Mouse (Mus musculus) heart, postnatal 10 days (tissue): ENCODE measurements around the gene Negr1. TPM values are rescaled to one million over a fixed set of nuclear protein-coding genes. Genes with fewer than 3 reads are reported as not detected.

Experiments
- DNase-seq, 2 experiments: peaks; one replicate each; pipeline ENCODE4 v3.0.0; 2021
- intact Hi-C: fragments of 180-260 bp; cut with DNase I; formaldehyde crosslinking; loops from one replicate; pipeline ENCODE4 v1.15.1; 2025
- total RNA-seq, 2 experiments: library from RNA; stranded (reverse); gene quantifications; 2 replicates each; pipeline ENCODE4 v1.2.3; 2021

The Negr1 gene
- total RNA-seq, 2 experiments from 2014 or later, result 1.9 to 3.3 TPM

- DNase-seq, result no peak
- intact Hi-C loops, result no loop called here
These were observed 631.5 kb downstream of the Negr1 start for GRCm38 (mm10) chr3:157193141-157193540.

DNA sequence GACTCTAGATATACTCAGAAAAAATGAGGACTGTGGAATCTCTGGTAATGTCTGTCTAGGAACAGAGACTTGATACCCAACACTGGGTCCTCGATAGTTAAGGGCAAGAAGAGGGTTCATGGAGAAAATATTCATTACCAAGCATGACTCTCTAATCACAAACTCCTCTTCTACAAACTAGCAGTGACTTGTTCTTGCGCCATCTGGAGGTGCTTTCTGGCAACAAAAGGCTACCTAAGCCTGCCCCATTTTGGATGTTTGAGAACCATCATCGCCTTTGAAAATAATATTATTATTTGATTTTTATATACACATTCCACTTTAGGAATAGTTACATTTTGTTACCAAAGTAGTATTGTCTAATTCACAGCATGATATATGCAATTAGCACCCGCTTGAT, 637.1 kb downstream of the Negr1 start:
- DNase-seq, result no peak
- intact Hi-C loops, result no loop called here

DNA sequence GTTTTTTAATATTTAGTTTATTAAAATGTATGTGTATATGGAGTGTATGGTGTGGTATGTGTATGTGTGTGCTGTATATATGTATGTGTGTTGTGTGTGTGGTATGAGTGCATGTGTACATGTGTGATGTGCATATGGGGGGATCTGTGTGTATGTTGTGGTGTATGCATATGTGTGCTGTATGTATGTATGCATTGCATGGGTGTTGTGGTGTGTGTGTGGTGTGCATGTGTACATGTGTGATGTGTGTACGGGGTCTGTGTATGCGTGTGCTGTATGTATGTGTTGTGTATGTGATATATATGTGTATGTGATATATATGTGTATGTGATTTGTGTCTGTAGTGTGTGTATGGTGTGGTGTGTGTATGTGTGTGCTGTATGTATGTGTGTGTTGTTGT, 640.1 kb downstream of the Negr1 start:
- intact Hi-C loops, result no loop called here

GRCm38 (mm10) chr3:157203573-157203972, 642.0 kb downstream of the Negr1 start:
- no peak for DNase-seq
- intact Hi-C loops, result no loop called here

More for the DNA sequence above, 640.1 kb downstream of the Negr1 start:
- no peak for DNase-seq

DNA sequence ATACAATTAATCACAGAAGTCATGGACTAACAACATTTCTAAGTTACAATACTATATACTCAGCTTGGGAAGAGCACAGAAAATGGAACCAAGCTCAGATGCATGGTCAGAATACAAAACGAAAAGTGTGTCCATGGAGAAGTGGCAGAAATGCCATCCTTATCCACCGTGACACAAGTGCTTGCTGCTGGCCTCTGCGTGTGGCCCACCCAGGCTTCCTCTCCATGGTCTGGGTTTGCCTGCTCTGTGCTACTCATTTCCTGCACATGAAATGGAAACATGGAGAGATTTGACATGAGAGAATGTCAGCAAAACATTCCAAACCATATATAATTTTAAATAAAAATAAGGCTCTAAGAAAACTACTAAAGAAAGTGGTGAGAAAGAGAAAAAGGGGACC, 645.2 kb downstream of the Negr1 start:
- intact Hi-C loops, result no loop called here

DNA sequence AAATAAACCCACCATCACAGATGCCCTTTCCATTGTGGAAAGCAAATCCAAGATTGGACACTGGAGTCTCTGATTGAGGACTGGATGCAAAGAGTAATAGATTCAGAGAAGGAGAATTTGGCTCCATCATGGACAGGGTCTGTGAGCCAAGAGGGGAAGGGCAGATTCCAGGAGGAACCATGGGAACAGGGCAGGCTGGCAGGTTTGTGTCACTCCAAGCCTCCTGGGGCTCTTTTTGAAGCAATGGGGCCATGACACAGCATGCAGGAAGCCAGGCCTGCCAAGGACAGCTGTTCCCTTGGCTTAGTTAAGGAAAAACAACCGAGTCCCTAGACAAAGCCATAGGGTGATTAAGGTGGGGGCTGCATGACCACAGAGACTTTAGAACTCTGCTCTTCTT, 647.4 kb downstream of the Negr1 start:
- intact Hi-C loops, result no loop called here
- DNase-seq, result peak; percentile 20 to 34

More for the DNA sequence above, 645.2 kb downstream of the Negr1 start:
- no peak for DNase-seq

GRCm38 (mm10) chr3:157209386-157209785, 647.8 kb downstream of the Negr1 start:
- no peak for DNase-seq
- intact Hi-C loops, result no loop called here

GRCm38 (mm10) chr3:157215937-157216719, 654.5 kb downstream of the Negr1 start:
- intact Hi-C loops, result no loop called here
- DNase-seq, result peak; percentile 9 to 12

- intact Hi-C loops, result no loop called here
These were observed 656.2 kb downstream of the Negr1 start for GRCm38 (mm10) chr3:157217794-157218193.

GRCm38 (mm10) chr3:157224920-157225319, 663.3 kb downstream of the Negr1 start:
- DNase-seq, result no peak
- intact Hi-C loops, result no loop called here

More at GRCm38 (mm10) chr3:157217794-157218193, 656.2 kb downstream of the Negr1 start:
- DNase-seq, result no peak

DNA sequence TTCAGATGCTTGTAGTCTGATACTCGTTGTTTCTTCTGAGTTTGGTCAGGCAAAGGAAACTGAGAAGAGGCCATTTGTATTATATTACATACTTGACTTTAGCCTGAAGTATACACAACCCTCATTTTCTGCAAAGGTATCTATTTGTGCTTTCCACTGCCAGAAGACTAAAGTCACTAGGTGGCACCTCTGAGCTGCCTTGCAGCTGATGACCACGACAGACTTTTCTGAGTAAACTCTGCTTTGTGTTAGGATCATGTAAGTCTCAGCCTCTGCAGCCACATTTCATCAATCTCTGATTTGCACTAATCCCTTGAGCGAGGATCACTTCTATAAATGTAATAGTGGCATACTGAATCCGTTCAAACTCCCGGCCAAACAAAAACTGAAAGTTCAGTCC, 671.1 kb downstream of the Negr1 start:
- intact Hi-C loops, result loop anchor here (1.0 to 2.0 kb wide), 2 partner anchors 218 to 288 kb away; no protein-coding TSS in a partner anchor
- peak; percentile 48 to 49 for DNase-seq

DNA sequence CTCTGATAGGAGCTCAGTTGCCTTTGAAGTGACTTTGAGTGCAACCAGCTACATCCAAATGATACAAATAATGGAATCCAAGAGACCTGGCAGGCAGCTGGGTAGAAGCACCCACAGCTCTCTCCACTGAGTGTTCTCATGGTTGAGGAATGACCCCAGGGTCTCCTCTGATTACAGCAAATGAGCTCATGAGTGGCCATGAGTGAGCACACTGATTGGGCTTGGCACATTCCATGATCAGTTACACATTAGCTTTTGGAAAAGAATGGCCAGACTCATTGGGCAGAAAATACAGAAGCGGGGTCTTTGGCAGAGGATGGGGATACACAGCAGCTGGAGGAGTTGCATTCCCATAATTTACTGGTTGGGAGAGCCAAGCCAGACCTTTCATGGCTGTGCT, 678.6 kb downstream of the Negr1 start:
- intact Hi-C loops, result no loop called here
- DNase-seq, result no peak

GRCm38 (mm10) chr3:157255446-157255845, 693.9 kb downstream of the Negr1 start:
- intact Hi-C loops, result no loop called here
- no peak for DNase-seq

DNA sequence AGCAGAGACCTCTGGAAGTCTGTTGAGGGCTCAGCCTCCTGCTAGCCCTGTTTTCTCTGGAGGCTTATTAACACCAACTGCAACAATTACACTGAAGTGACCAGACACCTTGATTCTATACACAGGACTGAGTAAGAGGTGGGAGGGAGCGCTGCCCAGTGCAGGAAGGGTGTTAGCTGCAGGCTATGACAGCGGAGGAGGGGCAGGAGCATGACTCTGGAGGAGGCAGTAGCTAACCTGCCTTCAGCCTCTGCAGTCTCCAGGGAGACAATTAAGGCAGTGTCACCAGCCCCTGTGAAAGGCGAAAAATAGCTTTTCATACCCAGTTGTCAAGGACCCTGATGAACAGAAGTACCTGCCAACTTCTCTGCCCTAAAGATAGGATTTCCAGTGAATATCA, 694.3 kb downstream of the Negr1 start:
- intact Hi-C loops, result no loop called here
- no peak for DNase-seq

DNA sequence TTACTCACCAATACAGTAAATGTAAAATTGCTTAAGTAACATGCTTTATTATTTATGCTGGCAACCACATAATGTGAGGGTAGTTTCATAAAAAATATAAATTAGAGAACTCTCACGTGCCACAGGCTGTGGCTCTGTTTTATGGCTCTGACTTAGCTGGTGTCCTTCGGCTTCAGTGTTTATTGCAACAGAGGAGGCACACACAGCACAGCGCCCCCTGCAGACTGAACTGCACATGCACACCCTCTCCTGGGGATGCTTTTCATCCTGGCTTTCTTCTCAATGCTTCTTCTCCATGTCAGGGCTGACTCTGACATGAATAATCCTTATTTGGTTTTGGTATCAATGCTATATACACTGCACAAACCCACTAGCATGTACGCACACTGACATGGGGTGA, 707.1 kb downstream of the Negr1 start:
- DNase-seq, result no peak
- intact Hi-C loops, result no loop called here

DNA sequence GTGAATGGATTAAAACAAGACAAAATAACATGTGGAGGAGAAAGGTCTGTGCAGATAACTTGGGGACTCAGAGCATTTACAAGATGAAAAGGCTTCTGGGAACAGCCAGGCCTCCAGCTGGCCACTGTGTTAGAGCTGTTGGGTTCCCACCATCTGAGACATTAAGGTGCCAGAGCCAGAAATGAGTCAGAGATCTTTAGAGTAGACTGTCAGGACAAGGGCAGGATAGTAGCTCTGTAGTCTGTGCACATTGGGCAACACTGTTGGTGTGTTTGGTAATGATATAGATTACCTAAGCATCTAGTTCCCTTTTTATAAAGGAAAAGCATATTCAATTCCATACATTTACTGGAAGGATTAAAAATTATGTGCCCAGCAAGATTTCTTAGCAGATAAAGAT, 710.8 kb downstream of the Negr1 start:
- intact Hi-C loops, result no loop called here
- DNase-seq, result no peak

- intact Hi-C loops, result no loop called here
- DNase-seq, result no peak
These were observed 712.5 kb downstream of the Negr1 start for GRCm38 (mm10) chr3:157274143-157274542.

- intact Hi-C loops, result no loop called here
- no peak for DNase-seq
These were observed 718.1 kb downstream of the Negr1 start for GRCm38 (mm10) chr3:157279717-157280116.

- intact Hi-C loops, result no loop called here
- no peak for DNase-seq
These were observed 719.7 kb downstream of the Negr1 start for GRCm38 (mm10) chr3:157281259-157281658.

DNA sequence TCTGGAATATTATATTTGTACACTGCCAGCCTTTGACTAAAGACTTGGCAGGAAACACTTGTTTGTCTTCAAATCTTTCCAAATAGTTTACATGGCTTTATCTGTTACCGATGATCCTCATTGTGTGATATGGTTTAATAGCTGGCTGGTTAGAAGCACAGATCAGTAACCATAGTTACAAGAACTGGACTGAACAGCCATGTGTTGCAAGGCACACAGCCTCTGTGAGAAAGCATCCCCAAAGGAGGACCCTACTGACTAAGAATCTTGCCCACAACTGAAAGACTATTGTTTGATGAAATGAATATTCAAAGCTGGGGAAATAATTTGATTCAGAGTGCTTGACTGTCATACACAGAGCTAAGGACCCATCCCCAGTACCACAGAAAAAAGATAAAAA, 729.7 kb downstream of the Negr1 start:
- DNase-seq, result no peak
- intact Hi-C loops, result no loop called here

DNA sequence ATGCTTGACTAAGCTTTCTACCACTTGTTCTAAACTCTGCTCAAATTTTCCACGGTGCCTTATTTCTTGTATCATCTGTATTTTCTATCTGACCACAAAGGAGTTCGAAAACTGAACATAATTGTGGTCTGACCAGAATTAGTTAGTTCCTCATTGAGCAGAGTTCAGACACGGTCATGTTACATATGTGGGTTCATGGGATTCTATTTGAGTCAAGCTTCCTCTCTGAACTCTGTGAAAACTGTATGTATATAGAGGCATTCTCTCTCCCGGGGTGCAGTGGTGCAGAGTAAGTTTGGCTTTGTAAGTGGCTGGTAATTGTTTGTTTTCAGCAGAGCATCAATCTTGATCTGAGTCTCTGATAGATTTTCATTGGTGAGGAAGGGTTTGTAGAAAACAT, 735.6 kb downstream of the Negr1 start:
- DNase-seq, result no peak
- intact Hi-C loops, result no loop called here

GRCm38 (mm10) chr3:157303430-157304116, 742.0 kb downstream of the Negr1 start:
- intact Hi-C loops, result no loop called here

More at GRCm38 (mm10) chr3:157303430-157304116, 742.0 kb downstream of the Negr1 start:
- no peak for DNase-seq
